Mouse (Mus musculus) lung, adult 10 weeks (tissue): ENCODE results near the gene Slc34a2. TPM values are rescaled to one million over a fixed set of nuclear protein-coding genes. Genes with fewer than 3 reads are reported as not detected.

Experiments used
- polyA plus RNA-seq: library from polyadenylated mRNA; stranded (reverse); fragments of 350-450 nt; fragmentation: Illumina TruSeq; extraction: RNeasy Lipid Tissue Mini Kit (QIAGEN cat#74804); gene quantifications from one replicate; pipeline ENCODE4 v1.2.3, GENCODE M21; 2014; ENCODE audit warnings: low read depth, low replicate concordance; ENCODE audit not compliant: insufficient read depth

The Slc34a2 gene
- 453 TPM for polyA plus RNA-seq

DNA sequence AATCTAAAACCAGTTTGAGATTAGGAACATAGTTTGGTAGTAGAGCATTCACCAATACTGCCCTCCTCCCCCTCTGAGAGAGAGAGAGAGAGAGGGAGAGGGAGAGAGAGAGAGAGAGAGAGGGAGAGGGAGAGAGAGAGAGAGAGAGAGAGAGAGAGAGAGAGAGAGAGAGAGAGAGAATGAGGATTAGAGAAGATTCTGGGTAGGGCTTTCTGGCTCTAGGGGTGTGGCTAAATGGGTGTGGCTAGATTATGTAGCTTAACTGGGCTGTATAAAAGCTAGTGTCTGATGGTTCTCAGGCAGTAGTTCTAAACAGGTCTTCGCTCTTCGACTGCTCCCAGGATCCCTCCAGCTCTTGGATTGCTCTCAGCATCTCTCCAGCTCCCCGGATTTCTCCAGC, at the start of gene Slc34a2:
TSS of gene Slc34a2 (plus strand) at position 301 of the 400 bp plus-strand sequence.

Other genes starting within 250 kb of the Slc34a2 start
- gene Anapc4, start 204.1 kb upstream of the Slc34a2 start, polyA plus RNA-seq, result 45.2 TPM
- gene Sel1l3, start 175.8 kb downstream of the Slc34a2 start, polyA plus RNA-seq, result 1.1 TPM
- 45.6 TPM for gene Smim20, start 229.0 kb downstream of the Slc34a2 start, polyA plus RNA-seq